Mouse (Mus musculus) spleen, postnatal 14 days (tissue): ENCODE results near the gene Lexm.

Source experiments
- DNase-seq, 2 experiments: peaks; one replicate each; pipeline ENCODE4 v3.0.0; 2021 to 2022; ENCODE audit warnings: low spot score in 2 of 2

The Lexm gene

GRCm38 (mm10) chr4:106627809-106628208 lies 10.8 kb upstream of the Lexm start:
- DNase-seq = no peak

DNA sequence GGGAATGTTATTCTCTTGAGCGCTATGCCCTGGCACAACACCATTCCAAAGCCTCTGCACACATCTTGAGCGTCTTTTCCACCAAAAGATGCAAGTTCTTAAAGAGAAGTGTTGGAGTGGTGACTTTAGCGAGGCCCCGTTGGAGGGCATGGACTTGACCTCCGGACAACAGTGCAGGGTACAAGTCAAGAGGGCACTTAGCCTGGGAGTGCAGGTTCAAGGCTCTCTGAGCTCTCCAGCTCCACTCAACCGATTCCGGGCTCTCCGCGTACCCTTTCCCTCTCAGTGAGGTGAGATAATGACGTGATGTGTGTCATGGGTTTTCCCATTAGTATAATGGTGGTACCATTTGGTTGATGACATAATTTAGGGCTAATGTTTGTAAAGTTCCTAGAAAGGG lies 7.2 kb upstream of the Lexm start:
- DNase-seq = no peak

DNA sequence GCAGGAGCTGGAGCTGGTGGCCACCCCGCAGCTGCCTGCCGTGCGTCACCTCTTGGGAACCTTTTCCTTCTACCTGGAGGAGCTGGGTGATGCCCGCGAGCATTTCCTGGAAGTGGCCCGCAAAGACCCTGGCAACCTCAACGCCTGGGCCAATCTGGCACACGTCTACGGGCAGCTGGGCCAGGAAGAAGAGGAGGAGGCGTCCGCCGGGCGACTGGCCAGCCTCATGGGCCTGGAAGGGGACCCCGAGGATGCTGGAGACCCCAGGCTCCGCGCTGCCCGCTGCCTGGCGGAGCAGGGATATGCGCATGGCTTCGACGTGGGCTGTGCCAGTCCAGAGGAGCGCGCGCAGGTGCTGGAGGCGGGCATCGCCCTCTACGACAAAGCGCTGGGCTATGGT lies 5.7 kb upstream of the Lexm start:
- no peak for DNase-seq

DNA sequence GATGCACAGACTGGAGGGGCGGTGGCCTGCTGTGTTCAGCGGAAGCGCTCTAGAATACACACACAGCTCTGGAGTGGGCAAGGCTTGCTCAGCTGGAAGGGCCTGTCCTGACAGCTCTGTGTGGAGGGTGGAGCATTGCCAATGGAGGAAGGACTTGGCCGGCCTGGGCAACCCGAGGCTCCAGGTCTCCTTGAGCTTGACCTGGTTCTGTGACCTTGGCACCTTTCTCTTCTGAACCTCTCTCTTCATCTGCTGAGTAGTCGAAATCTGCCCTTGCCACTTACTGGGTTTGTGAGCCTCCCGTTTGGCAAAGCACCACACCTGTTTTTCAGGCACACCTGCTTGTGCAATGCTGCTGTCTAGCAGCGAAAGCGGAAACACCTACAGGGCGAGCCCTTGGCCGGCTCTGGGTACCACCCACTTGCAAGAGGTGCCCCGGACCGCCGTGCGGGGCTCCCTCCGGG lies 5.0 kb upstream of the Lexm start, which contains the start of gene Ttc22:
TSS of gene Ttc22 (plus strand) at position 403 of the 464 bp plus-strand sequence.
- no peak for DNase-seq

DNA sequence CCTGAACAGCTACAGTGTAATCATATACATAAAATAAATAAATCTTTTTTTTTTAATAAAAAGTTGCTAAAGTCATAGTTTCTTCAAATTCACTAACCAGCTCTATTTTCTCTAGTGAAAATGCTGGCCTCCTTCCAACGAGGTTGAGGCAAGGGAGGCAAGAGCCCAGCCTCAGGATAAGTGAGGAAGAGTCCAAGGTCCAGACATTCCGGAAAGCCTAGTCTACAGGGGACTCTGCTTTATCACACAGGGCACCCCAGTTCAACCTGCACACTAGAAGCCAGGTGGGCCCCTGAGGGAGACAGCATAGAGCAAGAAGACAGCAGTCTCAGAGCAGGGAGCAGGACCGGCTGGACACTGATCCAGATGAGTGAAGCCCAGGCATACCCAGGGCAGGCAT lies 4.4 kb upstream of the Lexm start:
- no peak for DNase-seq

- no peak for DNase-seq
These were observed 1.9 kb upstream of the Lexm start for GRCm38 (mm10) chr4:106618898-106619297.

GRCm38 (mm10) chr4:106615637-106616036 lies 1.4 kb downstream of the Lexm start:
- DNase-seq = no peak

DNA sequence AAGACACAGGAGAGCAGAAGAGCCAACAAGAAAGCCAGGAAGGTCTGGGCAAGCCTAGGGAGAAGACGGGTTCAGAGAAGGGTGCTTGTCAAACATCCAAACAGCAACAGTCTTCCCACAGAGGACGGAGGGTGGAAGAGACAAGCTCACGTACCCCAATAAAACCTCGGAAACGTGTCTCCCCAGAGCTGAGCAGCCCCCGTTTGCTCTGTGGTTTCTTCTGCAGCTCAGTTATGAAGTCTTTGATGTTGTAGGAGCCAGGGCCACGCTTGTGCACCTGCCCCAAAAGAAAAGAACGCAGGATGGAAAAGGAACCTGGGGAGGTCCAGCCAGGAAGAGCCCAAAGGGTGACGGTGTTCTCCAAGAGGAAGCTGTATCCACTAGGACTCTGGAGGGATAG lies 2.2 kb downstream of the Lexm start:
- DNase-seq = no peak

- DNase-seq = peak; percentile 18 to 50
These were observed 2.8 kb downstream of the Lexm start for GRCm38 (mm10) chr4:106614180-106614797.

GRCm38 (mm10) chr4:106613560-106613959 lies 3.5 kb downstream of the Lexm start:
- no peak for DNase-seq

DNA sequence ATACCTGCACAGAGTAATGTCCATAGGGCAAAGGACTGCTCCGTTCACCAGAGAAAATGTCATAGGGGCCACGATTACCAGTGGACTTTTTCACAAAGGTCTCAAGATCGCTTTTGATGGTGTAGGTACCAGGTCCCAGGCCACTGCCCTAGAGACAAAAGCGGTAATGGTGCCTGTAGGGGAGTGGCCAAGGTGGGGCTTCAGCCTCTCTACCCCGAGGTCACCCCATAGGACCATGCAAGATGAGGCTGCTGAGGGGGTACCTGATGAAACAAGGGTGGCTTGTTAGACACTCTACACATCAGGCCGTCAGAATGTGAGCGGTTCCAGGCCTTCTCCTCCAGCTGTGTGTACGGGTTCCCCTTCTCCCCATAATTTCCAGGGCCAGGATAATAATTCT lies 3.9 kb downstream of the Lexm start:
- DNase-seq = no peak

DNA sequence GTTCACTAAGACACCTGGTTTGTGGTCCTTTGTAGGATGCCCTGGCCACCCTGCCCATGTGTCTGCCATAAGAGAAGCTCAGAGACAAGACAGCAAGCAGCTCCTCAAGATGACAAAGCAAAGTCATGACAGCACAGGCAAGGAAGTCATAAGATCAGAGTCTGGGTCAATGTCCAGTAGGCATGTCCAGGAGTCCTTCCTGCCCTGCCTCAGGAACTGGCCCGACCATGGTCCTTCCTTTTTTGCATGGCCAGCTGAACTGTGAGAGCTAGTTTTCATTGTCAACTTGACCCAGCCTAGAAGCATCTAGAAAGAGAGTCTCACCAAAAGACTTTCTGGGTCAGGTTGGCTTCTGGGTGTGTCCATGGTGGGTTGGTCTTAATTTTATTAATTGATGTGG lies 9.1 kb downstream of the Lexm start:
- no peak for DNase-seq

DNA sequence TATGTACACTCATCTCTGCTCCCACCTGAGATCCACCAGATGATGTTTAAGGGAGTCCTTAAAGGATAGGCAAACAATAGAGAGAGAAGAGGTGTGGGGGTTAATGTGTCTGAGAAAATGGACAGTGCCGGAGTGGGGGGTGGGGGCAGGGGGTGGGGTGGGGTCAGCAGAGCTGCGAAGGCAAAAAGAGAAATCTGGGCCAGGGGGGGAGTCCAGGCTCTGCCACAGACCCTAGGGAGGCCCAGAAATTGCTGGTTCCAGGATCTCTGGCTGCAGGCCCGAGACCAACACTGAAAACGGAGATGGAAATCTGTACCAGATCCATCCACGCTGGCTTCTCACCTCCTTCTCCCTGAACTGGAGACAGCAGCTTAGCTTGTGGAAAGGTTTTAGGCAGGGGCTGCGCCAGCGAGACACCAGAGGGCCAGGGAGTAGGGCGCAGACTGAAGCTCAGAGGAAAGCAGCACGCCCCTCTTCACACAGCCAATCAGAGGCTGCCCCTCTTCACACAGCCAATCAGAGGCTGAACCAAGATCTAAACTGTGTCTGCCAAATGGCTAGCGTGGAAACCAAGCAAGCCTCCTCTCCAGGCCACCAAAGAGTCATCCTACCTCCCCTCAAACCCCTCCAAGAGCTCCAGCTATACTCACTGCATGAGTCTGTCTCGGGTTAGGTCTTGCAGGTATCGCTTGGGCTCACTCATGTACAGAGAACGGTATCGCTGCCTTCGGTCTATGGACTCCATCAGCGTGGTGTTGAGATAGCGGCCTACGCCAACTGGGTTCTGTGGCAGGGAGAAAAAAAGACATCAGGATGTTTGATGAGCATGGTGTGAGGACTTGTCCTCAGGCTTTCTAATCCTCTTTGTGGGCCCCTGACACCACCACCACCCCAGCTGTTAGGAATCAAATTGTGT lies 10.1 kb downstream of the Lexm start:
- no peak for DNase-seq

GRCm38 (mm10) chr4:106600770-106601169 lies 16.3 kb downstream of the Lexm start:
- no peak for DNase-seq

- no peak for DNase-seq
These were observed 17.6 kb downstream of the Lexm start for GRCm38 (mm10) chr4:106599415-106599814.

DNA sequence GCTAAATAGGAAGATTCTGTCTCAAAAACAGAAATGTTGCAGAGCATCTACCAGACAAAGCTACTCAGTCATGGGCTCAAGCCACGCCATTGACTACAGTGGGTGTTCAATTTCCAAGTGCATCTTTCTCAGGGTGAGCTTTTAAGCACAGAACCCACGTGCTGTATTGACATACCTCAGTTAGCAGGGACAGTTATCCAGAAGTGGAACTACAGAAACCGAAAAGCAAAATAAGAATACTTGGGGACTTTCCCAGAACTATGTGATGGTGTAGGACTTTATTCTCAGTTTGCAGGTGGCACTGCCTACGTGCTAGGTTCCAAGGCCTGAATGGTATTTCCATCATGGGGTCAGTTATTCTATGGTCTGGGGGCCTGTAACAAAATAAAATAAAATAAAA lies 19.3 kb downstream of the Lexm start:
- DNase-seq = no peak

DNA sequence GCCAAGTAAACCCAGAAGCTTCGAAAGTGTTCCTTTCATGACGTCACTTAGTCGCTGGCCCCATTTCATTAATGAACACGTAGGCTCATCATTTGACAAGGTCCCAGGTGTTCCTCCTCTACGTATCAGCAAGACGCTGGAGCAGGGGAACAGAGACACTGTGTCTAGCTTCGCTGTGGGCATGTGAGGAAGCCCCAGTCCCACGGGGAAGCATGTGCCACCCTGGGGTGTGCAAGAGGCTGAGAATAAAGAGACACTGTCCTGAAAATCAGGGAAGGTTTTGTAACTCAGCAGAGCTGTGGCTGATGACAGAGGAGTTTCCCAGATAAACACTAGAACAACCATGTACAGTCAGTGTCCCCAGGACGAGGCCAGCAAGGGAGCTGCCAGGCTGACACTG lies 20.0 kb downstream of the Lexm start:
- DNase-seq = no peak

- no peak for DNase-seq
These were observed 20.8 kb downstream of the Lexm start for GRCm38 (mm10) chr4:106596200-106596599.

- DNase-seq = no peak
These were observed 23.4 kb downstream of the Lexm start for GRCm38 (mm10) chr4:106593636-106594035.

GRCm38 (mm10) chr4:106590871-106591270 lies 26.2 kb downstream of the Lexm start:
- DNase-seq = no peak

GRCm38 (mm10) chr4:106590142-106590541 lies 26.9 kb downstream of the Lexm start:
- DNase-seq = no peak

DNA sequence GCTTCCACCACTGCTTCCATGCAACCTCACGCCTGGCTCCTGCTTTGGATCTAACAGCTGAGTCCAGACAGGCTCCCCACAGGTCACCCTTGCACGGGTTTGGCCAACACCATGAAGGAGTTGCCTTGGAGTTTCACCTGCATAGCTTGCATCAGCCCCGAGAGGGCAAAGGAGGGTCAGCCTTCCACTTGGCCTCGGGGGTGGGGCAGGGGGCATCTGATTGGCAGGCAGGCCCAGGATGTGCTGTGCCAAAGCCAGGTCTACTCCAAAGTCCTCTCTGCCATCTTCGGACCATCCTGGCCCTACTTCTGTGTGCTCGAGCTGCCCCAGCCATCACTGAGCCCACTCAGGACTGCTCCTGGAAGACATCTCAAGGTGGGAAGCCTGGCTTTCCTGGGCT lies 30.0 kb downstream of the Lexm start:
- DNase-seq = no peak

GRCm38 (mm10) chr4:106584665-106585064 lies 32.4 kb downstream of the Lexm start:
- DNase-seq = no peak
